In genomic region chr4:149144459-149144858, GRCm38 (mm10) we compare ENCODE assay signal across 8 mouse cellular contexts. TPM values are rescaled to one million over a fixed set of nuclear protein-coding genes. Genes with fewer than 3 reads are reported as not detected.
DNase-seq lines count a peak whose midpoint lies in the region; ATAC-seq and TF ChIP-seq lines count a peak whose summit lies in the region.

No protein-coding gene starts in this region.

- intact Hi-C loops in heart, postnatal 25 days (cut with DNase I): loop anchor here (1.0 kb wide), 1 partner anchor 39 kb away; no protein-coding TSS in a partner anchor

- no peak overlapping the region for H3K4me2 ChIP-seq in forebrain, embryonic 12.5 days
- H3K4me2 ChIP-seq in liver, postnatal 0 days (ENCODE audit: low read depth, low read length): no peak overlapping the region
- no peak overlapping the region for H3K4me2 ChIP-seq in neural tube, embryonic 15.5 days

- TF ChIP-seq CTCF in liver, postnatal 0 days (IDR thresholded peaks at IDR 0.05; ENCODE audit: low read depth): peak; percentile 98
- TF ChIP-seq CTCF in testis, adult 2 months (IDR thresholded peaks at IDR 0.05; ENCODE audit: control insufficient read depth, insufficient read depth, insufficient replicate concordance, low read depth, low read length): peak; percentile 75; the same call in 1 of the 2 replicates

- no peak overlapping the region for H3K9ac ChIP-seq in forebrain, embryonic 12.5 days
- no peak overlapping the region for H3K9ac ChIP-seq in liver, postnatal 0 days (replicated peaks)
- H3K9ac ChIP-seq in neural tube, embryonic 15.5 days (replicated peaks): no peak overlapping the region

- peak; percentile 77 for DNase-seq in ES-CJ7 (ENCODE audit: low read depth, low spot score)
- DNase-seq in c-Kit-positive CD71-positive TER-119-positive erythroid progenitor cells, embryonic 14.5 days (ENCODE audit: low spot score): peak; percentile 70
- peak; percentile 53 for DNase-seq in heart, postnatal 25 days (ENCODE audit: low spot score)
- DNase-seq in large intestine, adult 2 months (ENCODE audit: low read depth, low spot score): peak; percentile 76
- DNase-seq in liver, postnatal 0 days: peak; percentile 85

- TF ChIP-seq EP300 in liver, postnatal 0 days (IDR thresholded peaks at IDR 0.05; ENCODE audit: low read depth): no peak

- peaks cover 2% of the 10 kb centered on the region for H3K36me3 ChIP-seq in forebrain, embryonic 12.5 days (replicated peaks)
- H3K36me3 ChIP-seq in liver, postnatal 0 days (replicated peaks; ENCODE audit: insufficient read depth, low read length): no peaks in the 10 kb centered on the region
- H3K36me3 ChIP-seq in neural tube, embryonic 15.5 days: peaks cover 5% of the 10 kb centered on the region
- H3K36me3 ChIP-seq in testis, adult 2 months (ENCODE audit: control insufficient read depth, insufficient read depth, low read length): no peaks in the 10 kb centered on the region

- no peaks in the 10 kb centered on the region for H3K27me3 ChIP-seq in forebrain, embryonic 12.5 days
- H3K27me3 ChIP-seq in liver, postnatal 0 days (ENCODE audit: insufficient read depth, low read length): no peaks in the 10 kb centered on the region
- no peaks in the 10 kb centered on the region for H3K27me3 ChIP-seq in neural tube, embryonic 15.5 days (replicated peaks)
- H3K27me3 ChIP-seq in testis, adult 2 months (ENCODE audit: control insufficient read depth, insufficient read depth, low read length): no peaks in the 10 kb centered on the region

- peak; percentile 82 for ATAC-seq in forebrain, embryonic 12.5 days (ENCODE audit: low FRiP score)
- peak; percentile 72 for ATAC-seq in liver, postnatal 0 days
- peak; percentile 87 for ATAC-seq in neural tube, embryonic 15.5 days (ENCODE audit: low FRiP score)

- peak overlapping the region; percentile 51 for H3K27ac ChIP-seq in forebrain, embryonic 12.5 days
- no peak overlapping the region for H3K27ac ChIP-seq in liver, postnatal 0 days (ENCODE audit: low read depth)
- H3K27ac ChIP-seq in neural tube, embryonic 15.5 days (replicated peaks): 0 out of 2 replicates have a peak overlapping the region, but pooled peaks have one; percentile 37
- H3K27ac ChIP-seq in testis, adult 2 months (ENCODE audit: control insufficient read depth, insufficient read depth, low read depth, low read length): no peak overlapping the region

- TF ChIP-seq POLR2A in testis, adult 2 months (IDR thresholded peaks at IDR 0.05; ENCODE audit: control insufficient read depth, low read depth, low read length): no peak

- H3K9me3 ChIP-seq in forebrain, embryonic 12.5 days: no peaks in the 10 kb centered on the region
- H3K9me3 ChIP-seq in liver, postnatal 0 days (ENCODE audit: low read length): no peaks in the 10 kb centered on the region
- no peaks in the 10 kb centered on the region for H3K9me3 ChIP-seq in neural tube, embryonic 15.5 days (replicated peaks)

- no peak overlapping the region for H3K4me3 ChIP-seq in forebrain, embryonic 12.5 days (replicated peaks)
- H3K4me3 ChIP-seq in liver, postnatal 0 days (ENCODE audit: low read depth, low read length): no peak overlapping the region
- no peak overlapping the region for H3K4me3 ChIP-seq in neural tube, embryonic 15.5 days (replicated peaks)
- no peak overlapping the region for H3K4me3 ChIP-seq in testis, adult 2 months (ENCODE audit: control insufficient read depth, low read depth, low read length)

- peaks cover 8% of the 10 kb centered on the region; the same call in 1 of the 2 replicates for H3K4me1 ChIP-seq in forebrain, embryonic 12.5 days
- H3K4me1 ChIP-seq in liver, postnatal 0 days (ENCODE audit: insufficient read depth): peaks cover 16% of the 10 kb centered on the region
- H3K4me1 ChIP-seq in neural tube, embryonic 15.5 days: 0 out of 2 replicates have a peak, but pooled peaks cover 3% of the 10 kb centered on the region
- H3K4me1 ChIP-seq in testis, adult 2 months (ENCODE audit: control insufficient read depth, insufficient read depth, low read length): peaks cover 8% of the 10 kb centered on the region

- 6% methylated on average over 3 of the region's 3 CpGs for WGBS in forebrain, embryonic 12.5 days
- 9% methylated on average over 3 of the region's 3 CpGs for WGBS in large intestine, adult 2 months
- 4% methylated on average over 3 of the region's 3 CpGs for WGBS in liver, postnatal 0 days (ENCODE audit: insufficient replicate concordance)
- WGBS in neural tube, embryonic 15.5 days: 4% methylated on average over 3 of the region's 3 CpGs

RNA-seq across cellular contexts. Expression of gene Cenps, which starts 7.0 kb away (rescaled TPM):
- 49.7 and 51.1 TPM in 2 replicates for polyA plus RNA-seq in forebrain, embryonic 12.5 days (2016; fragmentation: Nextera tagmentation; extraction: Ambion mirVana)
- total RNA-seq in heart, postnatal 25 days (2021): 1 to 10 TPM; 7.8 to 8.9 TPM
- 4.9 and 5.1 TPM in 2 replicates for polyA plus RNA-seq in large intestine, adult 2 months (2012; rRNA removed)
- polyA plus RNA-seq in liver, postnatal 0 days (2015; fragmentation: Nextera tagmentation; extraction: Ambion mirVana): 8.4 and 8.7 TPM in 2 replicates
- polyA plus RNA-seq in neural tube, embryonic 15.5 days (2015; fragmentation: Nextera tagmentation; extraction: Ambion mirVana): 17.3 and 18.6 TPM in 2 replicates
- polyA plus RNA-seq in testis, adult 2 months (2012; rRNA removed): 10.3 and 12.2 TPM in 2 replicates

RNA-seq across cellular contexts. Expression of gene Cort, which starts 17.9 kb away (rescaled TPM):
- 0.60 TPM in 1 of 2 replicates, not detected in the other for polyA plus RNA-seq in forebrain, embryonic 12.5 days (2016; fragmentation: Nextera tagmentation; extraction: Ambion mirVana)
- total RNA-seq in heart, postnatal 25 days (2021): under 1 TPM in 1 of 2 experiments, not detected in 1; 0.39 TPM
- polyA plus RNA-seq in large intestine, adult 2 months (2012; rRNA removed): 0.14 TPM in 1 of 2 replicates, not detected in the other
- not detected in 2 replicates for polyA plus RNA-seq in liver, postnatal 0 days (2015; fragmentation: Nextera tagmentation; extraction: Ambion mirVana)
- polyA plus RNA-seq in neural tube, embryonic 15.5 days (2015; fragmentation: Nextera tagmentation; extraction: Ambion mirVana): not detected in 2 replicates
- not detected in 2 replicates for polyA plus RNA-seq in testis, adult 2 months (2012; rRNA removed)

RNA-seq across cellular contexts. Expression of gene Pgd, which starts 22.1 kb away (rescaled TPM):
- 110 and 118 TPM in 2 replicates for polyA plus RNA-seq in forebrain, embryonic 12.5 days (2016; fragmentation: Nextera tagmentation; extraction: Ambion mirVana)
- total RNA-seq in heart, postnatal 25 days (2021): 10 to 100 TPM; 39.9 TPM
- 273 and 306 TPM in 2 replicates for polyA plus RNA-seq in large intestine, adult 2 months (2012; rRNA removed)
- 43.4 and 49.9 TPM in 2 replicates for polyA plus RNA-seq in liver, postnatal 0 days (2015; fragmentation: Nextera tagmentation; extraction: Ambion mirVana)
- 107 and 121 TPM in 2 replicates for polyA plus RNA-seq in neural tube, embryonic 15.5 days (2015; fragmentation: Nextera tagmentation; extraction: Ambion mirVana)
- 21.7 and 22.3 TPM in 2 replicates for polyA plus RNA-seq in testis, adult 2 months (2012; rRNA removed)

RNA-seq across cellular contexts. Expression of gene Dffa, which starts 40.5 kb away (rescaled TPM):
- polyA plus RNA-seq in forebrain, embryonic 12.5 days (2016; fragmentation: Nextera tagmentation; extraction: Ambion mirVana): 24.2 and 26.4 TPM in 2 replicates
- 10 to 100 TPM; 41.3 to 41.5 TPM for total RNA-seq in heart, postnatal 25 days (2021)
- polyA plus RNA-seq in large intestine, adult 2 months (2012; rRNA removed): 19.0 and 27.5 TPM in 2 replicates
- 12.5 and 13.4 TPM in 2 replicates for polyA plus RNA-seq in liver, postnatal 0 days (2015; fragmentation: Nextera tagmentation; extraction: Ambion mirVana)
- polyA plus RNA-seq in neural tube, embryonic 15.5 days (2015; fragmentation: Nextera tagmentation; extraction: Ambion mirVana): 28.1 and 32.7 TPM in 2 replicates
- polyA plus RNA-seq in testis, adult 2 months (2012; rRNA removed): 7.4 and 8.2 TPM in 2 replicates

RNA-seq across cellular contexts. Expression of gene Pex14, which starts 44.8 kb away (rescaled TPM):
- polyA plus RNA-seq in forebrain, embryonic 12.5 days (2016; fragmentation: Nextera tagmentation; extraction: Ambion mirVana): 46.3 and 49.2 TPM in 2 replicates
- 10 to 100 TPM; 19.4 to 20.1 TPM for total RNA-seq in heart, postnatal 25 days (2021)
- polyA plus RNA-seq in large intestine, adult 2 months (2012; rRNA removed): 27.1 and 32.5 TPM in 2 replicates
- 47.5 and 53.6 TPM in 2 replicates for polyA plus RNA-seq in liver, postnatal 0 days (2015; fragmentation: Nextera tagmentation; extraction: Ambion mirVana)
- polyA plus RNA-seq in neural tube, embryonic 15.5 days (2015; fragmentation: Nextera tagmentation; extraction: Ambion mirVana): 60.0 and 61.2 TPM in 2 replicates
- 20.5 and 22.9 TPM in 2 replicates for polyA plus RNA-seq in testis, adult 2 months (2012; rRNA removed)

Comparison
In these comparisons a context has a peak if more than half of its experiments do, and no peak if none do; other contexts are left out.
1. H3K27ac ChIP-seq: peak in forebrain, embryonic 12.5 days (single experiment) and neural tube, embryonic 15.5 days (single experiment); none in liver, postnatal 0 days (single experiment) and testis, adult 2 months (single experiment).
2. Peak in every context shown above with its lines, with median percentiles within 50 percentile points of each other: DNase-seq and ATAC-seq.